Mouse (Mus musculus): ENCODE data around the gene Casp8. TPM values are rescaled to one million over a fixed set of nuclear protein-coding genes. Genes with fewer than 3 reads are reported as not detected.
A peak's percentile ranks its signal among the peaks of the same experiment; 100 is the strongest.
"Not testable (repeated sequence)": the region's sequence is repeated elsewhere in the genome, so short reads cannot be mapped to it uniquely, and the experiment has no call there.

The Casp8 gene
- polyA plus RNA-seq (2015; fragmentation: Nextera tagmentation; extraction: Ambion mirVana): 13.9 and 15.6 TPM in 2 replicates

DNA sequence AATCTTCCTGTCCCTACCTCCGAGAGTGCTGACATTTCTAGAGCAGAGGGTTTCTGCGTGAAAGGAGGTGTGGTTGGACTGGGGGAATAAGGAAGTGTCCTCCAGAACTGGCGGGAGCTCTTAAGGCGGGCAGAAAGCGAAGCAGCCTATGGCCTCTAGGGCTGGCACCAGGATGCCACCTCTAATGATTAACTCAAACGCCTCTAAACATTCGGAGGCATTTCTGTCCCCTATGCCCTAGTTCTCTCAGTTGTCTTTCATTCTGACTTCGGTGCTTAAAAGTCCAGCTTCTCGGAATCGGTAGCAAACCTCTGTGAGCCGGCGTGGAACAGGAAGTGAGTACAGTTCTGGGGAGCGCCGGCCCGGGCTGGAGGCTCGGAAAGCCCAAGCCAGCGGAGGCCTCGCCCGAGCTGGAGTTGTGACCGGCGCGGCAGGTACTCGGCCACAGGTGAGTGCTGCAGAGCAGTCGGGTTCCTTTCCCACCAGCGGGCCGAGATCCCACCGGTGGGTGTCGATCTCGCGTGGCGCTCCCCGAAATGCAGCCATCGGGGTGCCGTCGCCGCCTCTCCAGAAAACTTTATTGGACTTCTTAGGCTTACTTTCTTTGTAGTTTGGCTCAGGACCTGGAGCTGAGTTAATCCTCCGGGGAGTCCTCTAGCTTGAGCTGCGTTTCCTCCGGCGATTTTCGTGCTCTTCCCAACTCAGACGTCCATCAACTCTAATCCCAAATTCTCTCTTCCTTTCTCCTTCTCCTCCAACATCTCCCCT lies at the start of gene Casp8:
Gene Casp8 (plus strand): TSS at position 84 of the 768 bp plus-strand sequence.
- Histone ChIP-seq H3K4me3 (ENCODE audit: low read depth, low read length) (peak within 1 kb of the TSS; percentile 78), H3K27me3 (ENCODE audit: control insufficient read depth, insufficient read depth, low read depth, low read length) (no peaks in the 10 kb centered on the region), H3K27ac (ENCODE audit: low read length) (peak within 1 kb of the TSS; percentile 68), H3K4me2 (ENCODE audit: low read depth, low read length) (peak within 1 kb of the TSS; percentile 73), H3K9me3 (replicated peaks; ENCODE audit: control insufficient read depth, low read length) (0 out of 2 replicates have a peak, but pooled peaks cover 2% of the 10 kb centered on the region), H3K36me3 (ENCODE audit: control insufficient read depth, insufficient read depth) (peaks cover 3% of the 10 kb centered on the region), H3K4me1 (ENCODE audit: control insufficient read depth, low read depth, low read length) (peaks cover 11% of the 10 kb centered on the region), H3K9ac (ENCODE audit: low read depth, low read length) (peak within 1 kb of the TSS; percentile 78)
- WGBS (ENCODE audit: insufficient replicate concordance): under 1% methylated on average over 42 of the region's 42 CpGs
- ATAC-seq (ENCODE audit: low read depth): peak; percentile 89

DNA sequence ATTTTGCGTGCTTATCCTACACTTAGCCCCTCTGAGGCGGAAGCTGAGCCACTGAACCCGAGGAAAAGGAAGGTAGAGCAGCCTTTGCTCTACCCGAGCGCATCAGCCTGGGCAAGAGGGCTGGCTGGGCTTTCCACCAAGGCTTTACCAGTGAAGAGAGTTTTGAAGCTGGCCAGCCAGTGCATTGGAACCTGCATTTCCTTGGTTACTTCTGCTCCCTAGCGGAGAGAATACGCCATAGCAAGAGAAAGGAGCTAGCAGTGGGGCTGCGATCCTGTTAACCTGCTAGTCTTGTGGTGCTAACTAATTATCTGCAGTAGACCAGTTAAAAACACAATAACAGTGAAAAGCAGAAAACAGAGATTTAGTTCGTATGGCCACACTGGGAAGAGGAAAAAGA lies 48.3 kb upstream of the Casp8 start:
- Histone ChIP-seq H3K27ac (ENCODE audit: low read length) (no peak overlapping the region), H3K4me2 (ENCODE audit: low read depth, low read length) (no peak overlapping the region), H3K36me3 (ENCODE audit: control insufficient read depth, insufficient read depth) (peaks cover 30% of the 10 kb centered on the region), H3K4me1 (ENCODE audit: control insufficient read depth, low read depth, low read length) (peaks cover 4% of the 10 kb centered on the region; the same call in 1 of the 2 replicates), H3K9me3 (replicated peaks; ENCODE audit: control insufficient read depth, low read length) (no peaks in the 10 kb centered on the region), H3K27me3 (ENCODE audit: control insufficient read depth, insufficient read depth, low read depth, low read length) (no peaks in the 10 kb centered on the region), H3K4me3 (ENCODE audit: low read depth, low read length) (no peak overlapping the region), H3K9ac (ENCODE audit: low read depth, low read length) (no peak overlapping the region)
- ATAC-seq (ENCODE audit: low read depth): no peak
- 72% methylated on average over 9 of the region's 9 CpGs for whole genome bisulfite sequencing (ENCODE audit: insufficient replicate concordance)

DNA sequence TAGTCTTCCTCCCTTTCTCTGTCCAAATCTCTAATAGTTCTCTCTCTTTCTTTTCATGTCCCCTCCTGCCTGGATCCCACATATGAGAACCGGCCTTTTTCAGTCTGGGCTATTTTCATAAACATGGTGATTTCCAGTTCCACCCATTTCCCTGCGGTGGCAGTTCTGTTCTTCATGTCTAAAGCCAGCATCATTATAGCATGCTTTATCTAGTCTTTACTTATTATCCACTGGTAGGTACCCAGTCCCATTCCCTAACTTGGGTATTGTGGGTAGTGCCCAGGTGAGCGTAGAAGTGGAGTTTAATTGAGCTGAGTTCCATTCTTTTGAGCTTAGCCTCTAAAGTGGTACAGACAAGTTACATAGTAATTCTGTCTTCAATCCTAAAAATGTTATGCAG lies 35.7 kb upstream of the Casp8 start:
- no peak overlapping the region for H3K4me2 ChIP-seq (ENCODE audit: low read depth, low read length)

DNA sequence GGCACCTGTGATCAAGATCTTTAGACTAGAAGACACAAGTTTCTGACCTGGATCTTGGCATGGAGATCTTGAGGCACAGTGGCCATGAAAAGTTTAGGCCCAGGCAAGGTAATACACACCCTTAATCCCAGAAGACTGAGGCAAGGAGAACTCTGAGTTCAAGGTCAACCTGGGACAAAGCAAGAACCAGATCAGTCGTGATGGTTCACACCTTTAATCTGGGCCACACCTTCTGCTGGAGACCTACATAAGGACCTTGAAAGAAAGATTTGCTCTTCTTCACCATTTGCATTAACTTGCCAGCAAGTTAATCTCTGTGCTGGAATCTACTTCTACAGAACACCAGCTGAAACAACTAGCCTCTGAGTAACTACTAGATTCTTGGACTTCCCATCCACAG lies 34.6 kb upstream of the Casp8 start:
- no peak overlapping the region for H3K27ac ChIP-seq (ENCODE audit: low read length)
- H3K4me1 ChIP-seq (ENCODE audit: control insufficient read depth, low read depth, low read length): no peaks in the 10 kb centered on the region
- no peak overlapping the region for H3K4me3 ChIP-seq (ENCODE audit: low read depth, low read length)
- H3K9ac ChIP-seq (ENCODE audit: low read depth, low read length): no peak overlapping the region
- WGBS (ENCODE audit: insufficient replicate concordance): 21% methylated on average over 1 of the region's 1 CpGs
- no peaks in the 10 kb centered on the region for H3K27me3 ChIP-seq (ENCODE audit: control insufficient read depth, insufficient read depth, low read depth, low read length)
- no peak overlapping the region for H3K4me2 ChIP-seq (ENCODE audit: low read depth, low read length)
- H3K9me3 ChIP-seq (replicated peaks; ENCODE audit: control insufficient read depth, low read length): no peaks in the 10 kb centered on the region
- ATAC-seq (ENCODE audit: low read depth): no peak
- H3K36me3 ChIP-seq (ENCODE audit: control insufficient read depth, insufficient read depth): no peaks in the 10 kb centered on the region

More for the DNA sequence above, 35.7 kb upstream of the Casp8 start:
- 84% methylated on average over 3 of the region's 3 CpGs for WGBS (ENCODE audit: insufficient replicate concordance)
- Histone ChIP-seq H3K4me1 (ENCODE audit: control insufficient read depth, low read depth, low read length) (no peaks in the 10 kb centered on the region), H3K9me3 (replicated peaks; ENCODE audit: control insufficient read depth, low read length) (no peaks in the 10 kb centered on the region), H3K27ac (ENCODE audit: low read length) (no peak overlapping the region), H3K36me3 (ENCODE audit: control insufficient read depth, insufficient read depth) (no peaks in the 10 kb centered on the region), H3K27me3 (ENCODE audit: control insufficient read depth, insufficient read depth, low read depth, low read length) (no peaks in the 10 kb centered on the region), H3K4me3 (ENCODE audit: low read depth, low read length) (no peak overlapping the region), H3K9ac (ENCODE audit: low read depth, low read length) (no peak overlapping the region)
- ATAC-seq (ENCODE audit: low read depth): no peak

DNA sequence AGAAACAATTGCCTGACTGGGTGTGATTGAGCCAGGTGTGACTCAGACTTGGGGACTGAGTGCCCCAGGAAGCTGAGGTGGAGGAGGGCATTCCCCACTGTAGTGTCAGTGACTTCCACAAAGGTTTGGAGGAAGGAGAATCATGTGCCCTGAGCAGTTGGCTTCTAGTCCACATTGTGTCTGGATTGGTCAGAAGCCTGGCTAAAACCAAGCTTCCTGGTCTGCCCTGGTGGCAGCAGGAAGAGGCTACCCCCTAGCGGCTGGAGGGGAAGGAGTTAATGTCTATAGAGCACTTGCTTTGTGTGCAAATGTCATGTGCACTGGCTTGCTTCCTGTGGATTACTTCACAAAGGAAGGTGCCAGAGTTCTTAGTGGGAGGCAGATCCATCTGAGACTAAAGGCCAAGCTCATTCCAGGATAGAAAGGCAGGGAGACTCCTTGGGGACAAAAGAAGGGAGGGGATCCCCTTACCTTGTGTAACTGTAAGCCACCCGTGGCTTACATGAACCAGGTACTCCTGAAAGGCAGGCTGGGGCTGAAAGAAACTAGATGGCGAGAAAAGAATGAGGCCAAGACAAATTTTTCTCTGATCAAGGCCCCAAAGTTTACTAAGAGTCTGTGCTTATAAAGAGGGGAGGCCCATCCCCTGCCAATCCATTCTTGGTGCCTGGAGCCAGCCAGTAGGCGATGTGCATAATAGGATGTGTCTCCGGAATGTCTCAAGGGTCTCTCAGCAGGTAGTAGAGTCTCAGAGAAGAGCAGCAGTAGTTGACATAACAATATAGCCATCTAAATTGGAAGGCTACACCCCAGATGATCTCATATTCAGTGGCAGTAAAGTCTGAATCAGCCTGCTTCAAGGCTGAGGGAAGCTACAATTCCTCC lies 33.5 kb upstream of the Casp8 start:
- not testable (repeated sequence) for H3K27me3 ChIP-seq (ENCODE audit: control insufficient read depth, insufficient read depth, low read depth, low read length); H3K4me2 ChIP-seq (ENCODE audit: low read depth, low read length); ATAC-seq (ENCODE audit: low read depth); H3K4me3 ChIP-seq (ENCODE audit: low read depth, low read length); H3K9me3 ChIP-seq (replicated peaks; ENCODE audit: control insufficient read depth, low read length); H3K9ac ChIP-seq (ENCODE audit: low read depth, low read length); H3K36me3 ChIP-seq (ENCODE audit: control insufficient read depth, insufficient read depth); H3K4me1 ChIP-seq (ENCODE audit: control insufficient read depth, low read depth, low read length); H3K27ac ChIP-seq (ENCODE audit: low read length)
- 56% methylated on average over 5 of the region's 5 CpGs for WGBS (ENCODE audit: insufficient replicate concordance)

DNA sequence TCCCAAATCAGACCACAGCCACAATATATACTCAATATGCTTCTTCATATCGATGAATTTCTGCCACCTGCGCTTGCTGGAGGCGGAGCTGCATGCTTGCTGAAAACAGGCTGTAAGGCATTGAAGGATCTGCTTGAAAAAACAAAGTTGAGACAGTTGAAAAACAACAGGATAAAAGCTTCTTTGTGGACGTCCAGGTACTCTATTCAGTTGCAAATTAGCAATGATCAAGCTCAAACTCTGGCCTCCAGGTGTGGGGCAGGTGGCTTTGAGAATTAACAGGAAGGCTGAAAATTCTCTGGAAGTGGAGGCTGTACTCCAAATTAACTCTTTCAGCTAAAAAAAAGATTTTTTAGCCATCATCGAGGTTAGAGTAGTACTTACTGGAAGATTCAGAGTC lies 32.6 kb upstream of the Casp8 start:
- WGBS (ENCODE audit: insufficient replicate concordance): 64% methylated on average over 5 of the region's 5 CpGs

DNA sequence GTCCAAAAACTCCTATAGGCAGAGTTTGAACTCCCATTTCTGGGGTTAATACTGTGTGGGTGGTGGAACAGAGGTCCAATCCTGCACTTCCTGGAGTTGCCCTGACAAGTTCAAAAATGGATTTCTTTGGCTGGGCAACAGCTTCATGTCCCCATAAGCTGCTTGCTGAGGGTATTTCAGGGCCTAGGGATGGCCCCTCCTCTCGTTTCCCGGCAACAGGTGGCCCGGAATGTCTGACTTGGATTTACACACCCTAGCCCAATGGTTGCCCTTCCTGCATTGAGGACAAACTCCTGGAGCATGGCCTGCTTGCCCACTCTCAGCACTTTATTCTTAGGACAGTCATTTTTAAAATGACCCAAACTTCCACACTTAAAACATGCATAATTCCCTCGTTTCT lies 28.7 kb upstream of the Casp8 start:
- not testable (repeated sequence) for H3K4me1 ChIP-seq (ENCODE audit: control insufficient read depth, low read depth, low read length); H3K4me2 ChIP-seq (ENCODE audit: low read depth, low read length); H3K9ac ChIP-seq (ENCODE audit: low read depth, low read length); ATAC-seq (ENCODE audit: low read depth); H3K36me3 ChIP-seq (ENCODE audit: control insufficient read depth, insufficient read depth); H3K4me3 ChIP-seq (ENCODE audit: low read depth, low read length); H3K9me3 ChIP-seq (replicated peaks; ENCODE audit: control insufficient read depth, low read length); H3K27ac ChIP-seq (ENCODE audit: low read length); H3K27me3 ChIP-seq (ENCODE audit: control insufficient read depth, insufficient read depth, low read depth, low read length)
- WGBS (ENCODE audit: insufficient replicate concordance): 73% methylated on average over 4 of the region's 4 CpGs

More for the DNA sequence above, 32.6 kb upstream of the Casp8 start:
- Histone ChIP-seq H3K9me3 (replicated peaks; ENCODE audit: control insufficient read depth, low read length) (no peaks in the 10 kb centered on the region), H3K9ac (ENCODE audit: low read depth, low read length) (no peak overlapping the region), H3K4me2 (ENCODE audit: low read depth, low read length) (no peak overlapping the region), H3K27me3 (ENCODE audit: control insufficient read depth, insufficient read depth, low read depth, low read length) (no peaks in the 10 kb centered on the region), H3K27ac (ENCODE audit: low read length) (no peak overlapping the region), H3K36me3 (ENCODE audit: control insufficient read depth, insufficient read depth) (no peaks in the 10 kb centered on the region), H3K4me3 (ENCODE audit: low read depth, low read length) (no peak overlapping the region), H3K4me1 (ENCODE audit: control insufficient read depth, low read depth, low read length) (no peaks in the 10 kb centered on the region)
- no peak for ATAC-seq (ENCODE audit: low read depth)

DNA sequence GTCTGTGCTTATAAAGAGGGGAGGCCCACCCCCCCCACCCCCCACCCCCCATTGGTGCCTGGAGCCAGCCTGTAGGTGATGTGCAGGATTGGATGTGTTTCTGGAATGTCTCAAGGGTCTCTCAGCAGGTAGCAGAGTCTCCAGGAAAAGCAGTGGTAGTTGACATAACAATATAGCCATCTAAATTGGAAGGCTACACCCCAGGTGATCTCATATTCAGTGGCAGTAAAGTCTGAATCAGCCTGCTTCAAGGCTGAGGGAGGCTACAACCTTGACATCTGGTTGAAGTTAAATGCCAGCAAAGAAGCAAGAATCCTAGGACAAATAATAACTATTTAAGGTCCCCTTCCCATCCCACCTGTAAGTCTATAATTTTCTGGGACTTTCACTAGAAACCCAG lies 26.0 kb upstream of the Casp8 start:
- no peak overlapping the region for H3K4me2 ChIP-seq (ENCODE audit: low read depth, low read length)
- H3K9ac ChIP-seq (ENCODE audit: low read depth, low read length): no peak overlapping the region
- no peak for ATAC-seq (ENCODE audit: low read depth)
- H3K36me3 ChIP-seq (ENCODE audit: control insufficient read depth, insufficient read depth): no peaks in the 10 kb centered on the region
- no peaks in the 10 kb centered on the region for H3K27me3 ChIP-seq (ENCODE audit: control insufficient read depth, insufficient read depth, low read depth, low read length)
- no peak overlapping the region for H3K27ac ChIP-seq (ENCODE audit: low read length)
- H3K4me1 ChIP-seq (ENCODE audit: control insufficient read depth, low read depth, low read length): no peaks in the 10 kb centered on the region
- H3K4me3 ChIP-seq (ENCODE audit: low read depth, low read length): no peak overlapping the region
- no peaks in the 10 kb centered on the region for H3K9me3 ChIP-seq (replicated peaks; ENCODE audit: control insufficient read depth, low read length)

DNA sequence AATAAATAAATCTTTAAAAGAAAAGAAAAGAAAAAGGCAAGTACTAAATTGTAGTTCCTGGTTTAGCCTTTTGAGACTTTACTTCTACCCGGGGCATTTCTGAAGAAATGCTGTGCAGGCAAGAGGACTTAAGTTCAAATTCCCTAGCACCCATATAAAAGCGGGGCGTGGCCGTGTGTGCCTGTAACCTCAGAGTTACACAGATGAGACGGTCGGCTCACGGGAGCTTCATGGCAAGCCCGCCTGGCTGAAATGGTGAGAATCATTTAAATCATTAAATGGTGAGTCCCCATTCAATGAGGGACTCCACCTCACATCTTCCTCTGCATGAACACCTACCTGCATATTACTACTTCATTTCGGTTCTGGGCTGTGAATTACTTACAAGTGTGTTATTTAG lies 25.5 kb upstream of the Casp8 start:
- H3K27ac ChIP-seq (ENCODE audit: low read length): no peak overlapping the region
- H3K9ac ChIP-seq (ENCODE audit: low read depth, low read length): no peak overlapping the region
- 41% methylated on average over 9 of the region's 9 CpGs for WGBS (ENCODE audit: insufficient replicate concordance)
- H3K4me1 ChIP-seq (ENCODE audit: control insufficient read depth, low read depth, low read length): no peaks in the 10 kb centered on the region
- H3K4me3 ChIP-seq (ENCODE audit: low read depth, low read length): no peak overlapping the region
- no peaks in the 10 kb centered on the region for H3K36me3 ChIP-seq (ENCODE audit: control insufficient read depth, insufficient read depth)
- no peaks in the 10 kb centered on the region for H3K9me3 ChIP-seq (replicated peaks; ENCODE audit: control insufficient read depth, low read length)
- H3K4me2 ChIP-seq (ENCODE audit: low read depth, low read length): no peak overlapping the region
- ATAC-seq (ENCODE audit: low read depth): no peak
- H3K27me3 ChIP-seq (ENCODE audit: control insufficient read depth, insufficient read depth, low read depth, low read length): no peaks in the 10 kb centered on the region

Measured in liver, embryonic 16.5 days (tissue).